Mouse (Mus musculus) embryonic facial prominence, embryonic 11.5 days (tissue): ENCODE data around the gene Ubxn11. TPM values are rescaled to one million over a fixed set of nuclear protein-coding genes. Genes with fewer than 3 reads are reported as not detected.
"Not testable (repeated sequence)": the region's sequence is repeated elsewhere in the genome, so short reads cannot be mapped to it uniquely, and the experiment has no call there.

ENCODE experiments used
- ATAC-seq: fragments of 200-750 bp; cut with Nextera tagmentation; replicated peaks from 2 replicates; pipeline ENCODE4 v1.8.0; 2017; ENCODE audit warnings: low read depth; ENCODE audit not compliant: insufficient number of reproducible peaks, low FRiP score, low TSS enrichment
- DNase-seq: peaks from one replicate; pipeline ENCODE4 v3.0.0-alpha.2; 2015; ENCODE audit warnings: low spot score
- H3K27ac ChIP-seq: fragments of 300-500 bp; sonication (generic); replicated peaks from 2 replicates; pipeline ENCODE4 v1.5.1; 2014; ENCODE audit warnings: mild to moderate bottlenecking, low read depth, low read length, control low read depth
- H3K27me3 ChIP-seq: fragments of 300-500 bp; sonication (generic); 2 replicates; pipeline ENCODE4 v1.6.1; 2014; ENCODE audit warnings: mild to moderate bottlenecking, low read length, moderate library complexity, mixed read lengths; ENCODE audit not compliant: control insufficient read depth, insufficient read depth
- H3K36me3 ChIP-seq: fragments of 300-500 bp; sonication (generic); replicated peaks from 2 replicates; pipeline ENCODE4 v1.6.1; 2014; ENCODE audit warnings: low read depth, mild to moderate bottlenecking, low read length, moderate library complexity, mixed read lengths; ENCODE audit not compliant: control insufficient read depth, insufficient read depth
- H3K4me1 ChIP-seq: fragments of 300-500 bp; sonication (generic); 2 replicates; pipeline ENCODE4 v1.6.1; 2014; ENCODE audit warnings: low read length, mixed read lengths; ENCODE audit not compliant: control insufficient read depth, insufficient read depth
- H3K4me2 ChIP-seq: fragments of 300-500 bp; sonication (generic); 2 replicates; pipeline ENCODE4 v1.6.1; 2014; ENCODE audit warnings: low read depth, mild to moderate bottlenecking, control low read depth, low read length, moderate library complexity
- H3K4me3 ChIP-seq: fragments of 300-500 bp; sonication (generic); 2 replicates; pipeline ENCODE4 v1.5.1; 2014; ENCODE audit warnings: low read depth, low read length, control low read depth
- H3K9ac ChIP-seq: fragments of 300-500 bp; sonication (generic); replicated peaks from 2 replicates; pipeline ENCODE4 v1.6.1; 2014; ENCODE audit warnings: mild to moderate bottlenecking, control low read depth, low read length
- H3K9me3 ChIP-seq: fragments of 300-500 bp; sonication (generic); replicated peaks from 2 replicates; pipeline ENCODE4 v1.6.1; 2016; ENCODE audit warnings: mild to moderate bottlenecking, low read length, inconsistent platforms, mixed read lengths; ENCODE audit not compliant: control insufficient read depth
- WGBS: fragments of 180-500 bp; shearing (Covaris S2); extraction: QIAGEN DNeasy Blood & Tissue Kit; methylation state at CpG from one replicate; pipeline ENCODE4 v1.1.7; 2014; 5-methylcytosine and 5-hydroxymethylcytosine counted together
- polyA plus RNA-seq: library from polyadenylated mRNA; unstranded; fragments of >200 nt; fragmentation: Nextera tagmentation; extraction: Ambion mirVana; gene quantifications from 2 replicates; pipeline ENCODE4 v1.2.1, GENCODE M21; 2014

Ubxn11 gene
- polyA plus RNA-seq, 1 experiment from 2014 or later, result 5.7 TPM

- WGBS, result 40% methylated on average over 3 of the region's 3 CpGs
- H3K4me1 ChIP-seq, result no peaks in the 10 kb centered on the region; the same call in 1 of the 2 replicates
- peak; percentile 65 for DNase-seq
- H3K27ac ChIP-seq, result 0 out of 2 replicates have a peak overlapping the region, but pooled peaks have one; percentile 14
- no peaks in the 10 kb centered on the region for H3K27me3 ChIP-seq
- no peak overlapping the region for H3K9ac ChIP-seq
- H3K4me2 ChIP-seq, result no peak overlapping the region
- ATAC-seq, result no peak
- no peaks in the 10 kb centered on the region for H3K36me3 ChIP-seq
- H3K4me3 ChIP-seq, result no peak overlapping the region
- H3K9me3 ChIP-seq, result no peaks in the 10 kb centered on the region
Measured at GRCm38 (mm10) chr4:134136280-134136926, 34.0 kb downstream of the Ubxn11 start.

- Histone ChIP-seq H3K27ac (no peak overlapping the region), H3K4me1 (no peaks in the 10 kb centered on the region; the same call in 1 of the 2 replicates), H3K27me3 (no peaks in the 10 kb centered on the region), H3K4me3 (no peak overlapping the region), H3K4me2 (no peak overlapping the region), H3K36me3 (no peaks in the 10 kb centered on the region), H3K9ac (no peak overlapping the region), H3K9me3 (no peaks in the 10 kb centered on the region)
- DNase-seq (no peak), ATAC-seq (no peak)
- 81% methylated on average over 2 of the region's 2 CpGs for WGBS
Measured at GRCm38 (mm10) chr4:134138857-134139256, 36.5 kb downstream of the Ubxn11 start.

DNA sequence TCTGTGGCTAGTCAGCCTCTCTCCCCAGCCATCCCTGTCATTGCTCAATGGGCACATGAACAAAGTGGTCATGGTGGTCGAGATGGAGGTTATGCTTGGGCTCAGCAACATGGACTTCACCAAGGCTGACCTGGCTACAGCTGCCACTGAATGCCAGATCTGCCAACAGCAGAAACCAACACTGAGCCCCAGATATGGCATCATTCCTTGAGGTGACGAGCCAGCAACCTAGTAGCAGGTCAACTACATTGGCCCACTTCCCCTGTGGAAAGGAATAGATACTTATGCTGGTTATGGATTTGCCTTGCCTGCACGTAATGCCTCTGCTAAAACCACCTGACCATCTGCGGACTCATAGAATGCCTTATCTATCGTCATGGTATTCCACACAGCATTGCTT, 41.9 kb downstream of the Ubxn11 start:
- DNase-seq, H3K4me2 ChIP-seq, H3K4me1 ChIP-seq, H3K9ac ChIP-seq, H3K36me3 ChIP-seq, H3K27ac ChIP-seq, H3K9me3 ChIP-seq, H3K4me3 ChIP-seq, H3K27me3 ChIP-seq, ATAC-seq: not testable (repeated sequence)
- WGBS, result 92% methylated on average over 5 of the region's 5 CpGs

DNA sequence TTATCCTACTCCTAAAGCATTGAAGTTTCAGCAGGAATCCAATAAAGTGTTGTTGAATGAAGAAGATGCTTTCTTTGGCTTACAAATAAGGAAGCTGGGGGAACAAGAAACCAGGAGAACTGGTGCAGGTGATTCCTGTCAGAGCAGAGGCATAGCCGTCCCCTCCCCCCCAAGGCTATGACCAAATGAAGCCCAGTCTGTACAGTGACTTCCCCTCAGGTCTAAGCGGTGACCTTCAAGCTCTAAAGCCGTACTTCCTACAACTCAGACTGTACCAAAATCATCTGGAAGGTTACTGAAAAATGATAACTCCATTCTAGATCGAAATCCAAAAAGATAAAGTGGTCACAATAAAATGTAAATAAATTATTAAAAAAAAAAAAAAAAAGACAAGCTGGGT, 47.0 kb downstream of the Ubxn11 start:
- Histone ChIP-seq H3K9ac (no peak overlapping the region), H3K9me3 (no peaks in the 10 kb centered on the region), H3K36me3 (peaks cover 3% of the 10 kb centered on the region), H3K27me3 (no peaks in the 10 kb centered on the region), H3K4me1 (no peaks in the 10 kb centered on the region), H3K27ac (no peak overlapping the region), H3K4me3 (no peak overlapping the region), H3K4me2 (no peak overlapping the region)
- 92% methylated on average over 4 of the region's 4 CpGs for WGBS
- DNase-seq (no peak), ATAC-seq (no peak)

DNA sequence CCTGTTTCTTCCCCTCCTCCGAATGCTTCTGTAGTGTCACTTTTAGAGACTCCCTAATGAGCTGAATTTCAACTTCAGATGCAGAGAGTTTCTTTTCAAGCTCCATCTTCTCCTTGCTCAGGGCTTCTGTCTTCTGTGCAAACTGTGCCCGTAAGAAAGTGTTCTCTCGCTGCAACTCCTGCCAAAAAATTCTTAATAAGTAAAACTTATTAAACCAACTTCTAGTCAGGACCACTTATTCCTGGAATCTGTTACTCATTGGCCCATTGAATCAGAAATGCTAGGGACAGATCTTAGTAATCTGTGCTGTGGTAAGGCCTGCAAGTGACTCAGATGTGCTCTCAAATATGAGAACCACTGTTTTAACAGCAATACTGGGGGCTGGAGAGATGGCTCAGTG, 49.7 kb downstream of the Ubxn11 start:
- H3K4me2 ChIP-seq, result no peak overlapping the region
- H3K9ac ChIP-seq, result no peak overlapping the region
- H3K27me3 ChIP-seq, result no peaks in the 10 kb centered on the region
- no peak for ATAC-seq
- DNase-seq, result no peak
- H3K27ac ChIP-seq, result no peak overlapping the region
- H3K4me1 ChIP-seq, result no peaks in the 10 kb centered on the region
- H3K9me3 ChIP-seq, result no peaks in the 10 kb centered on the region
- peaks cover 5% of the 10 kb centered on the region for H3K36me3 ChIP-seq
- WGBS, result 87% methylated on average over 3 of the region's 3 CpGs
- H3K4me3 ChIP-seq, result no peak overlapping the region

GRCm38 (mm10) chr4:134153656-134154055, 51.3 kb downstream of the Ubxn11 start:
- no peak overlapping the region for H3K9ac ChIP-seq
- 92% methylated on average over 3 of the region's 3 CpGs for WGBS
- H3K36me3 ChIP-seq, result peaks cover 3% of the 10 kb centered on the region
- no peak for DNase-seq
- H3K27me3 ChIP-seq, result no peaks in the 10 kb centered on the region
- no peaks in the 10 kb centered on the region for H3K9me3 ChIP-seq
- H3K27ac ChIP-seq, result no peak overlapping the region
- no peak overlapping the region for H3K4me3 ChIP-seq
- no peaks in the 10 kb centered on the region for H3K4me1 ChIP-seq
- H3K4me2 ChIP-seq, result no peak overlapping the region
- ATAC-seq, result no peak

GRCm38 (mm10) chr4:134154354-134154753, 52.0 kb downstream of the Ubxn11 start:
- Histone ChIP-seq H3K36me3 (peaks cover 3% of the 10 kb centered on the region), H3K4me1 (no peaks in the 10 kb centered on the region), H3K27me3 (no peaks in the 10 kb centered on the region), H3K4me3 (no peak overlapping the region), H3K9me3 (no peaks in the 10 kb centered on the region), H3K27ac (no peak overlapping the region), H3K4me2 (no peak overlapping the region), H3K9ac (no peak overlapping the region)
- 94% methylated on average over 3 of the region's 3 CpGs for WGBS
- ATAC-seq, result no peak
- no peak for DNase-seq

DNA sequence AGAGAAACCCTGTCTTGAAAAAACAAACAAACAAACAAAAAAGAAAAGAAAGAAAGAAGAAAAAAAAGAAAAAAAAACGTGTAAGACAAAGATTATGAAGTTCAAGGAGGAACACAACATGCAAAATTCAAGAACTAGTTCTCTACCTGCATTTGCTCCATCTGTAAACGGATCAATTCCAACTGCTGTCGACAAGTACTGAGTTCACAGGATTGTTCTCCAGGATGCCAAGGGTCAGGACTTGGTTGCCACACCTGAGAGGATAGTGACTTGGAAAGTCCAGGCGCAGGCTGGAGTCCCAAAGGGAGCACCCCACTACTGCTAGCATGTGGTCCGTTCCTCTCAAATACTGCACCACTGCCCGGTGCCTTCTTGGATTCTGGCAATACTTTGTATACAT, 53.2 kb downstream of the Ubxn11 start:
- Histone ChIP-seq H3K4me3 (no peak overlapping the region), H3K9ac (no peak overlapping the region), H3K4me1 (no peaks in the 10 kb centered on the region), H3K9me3 (no peaks in the 10 kb centered on the region), H3K4me2 (no peak overlapping the region), H3K36me3 (peaks cover 3% of the 10 kb centered on the region), H3K27me3 (no peaks in the 10 kb centered on the region), H3K27ac (no peak overlapping the region)
- no peak for ATAC-seq
- DNase-seq, result no peak
- WGBS, result 91% methylated on average over 6 of the region's 6 CpGs
